Mouse (Mus musculus): Measurements from ENCODE around the gene Acy3. TPM values are rescaled to one million over a fixed set of nuclear protein-coding genes. Genes with fewer than 3 reads are reported as not detected.

Gene Acy3
- total and polyA plus RNA-seq, 2 experiments from 2014 or later: 21.5 to 74.8 TPM

- TF ChIP-seq CTCF (IDR thresholded peaks at IDR 0.05; ENCODE audit: low read depth) (peak; percentile 24), EP300 (IDR thresholded peaks at IDR 0.05; ENCODE audit: low read depth) (no peak)
- H3K9ac ChIP-seq (replicated peaks; ENCODE audit: low read depth, low read length): peak within 1 kb of the TSS; percentile 71
- H3K9me3 ChIP-seq (replicated peaks; ENCODE audit: control insufficient read depth, low read length): no peaks in the 10 kb centered on the region
- DNase-seq (ENCODE audit: low spot score) (peak; percentile 88), ATAC-seq (ENCODE audit: insufficient read depth, low read depth) (peak; percentile 90)
- under 1% methylated on average over 26 of the region's 26 CpGs for WGBS
- peaks cover 8% of the 10 kb centered on the region for H3K4me1 ChIP-seq (ENCODE audit: control insufficient read depth, insufficient read depth)
- peak within 1 kb of the TSS; percentile 63 for H3K4me3 ChIP-seq (ENCODE audit: low read depth, low read length)
- no peaks in the 10 kb centered on the region for H3K27me3 ChIP-seq (ENCODE audit: control insufficient read depth, insufficient read depth, low read length)
- H3K27ac ChIP-seq (ENCODE audit: low read depth): peak within 1 kb of the TSS; percentile 58
- H3K36me3 ChIP-seq (replicated peaks; ENCODE audit: control insufficient read depth, insufficient read depth, low read length): 0 out of 2 replicates have a peak, but pooled peaks cover 6% of the 10 kb centered on the region
- peak within 1 kb of the TSS; percentile 84 for H3K4me2 ChIP-seq (ENCODE audit: low read depth, low read length)
These were observed 51.4 kb downstream of the Acy3 start, which contains the start of gene Gstp1 for GRCm38 (mm10) chr19:4037788-4038232. Gstp1 (minus strand) TSS chr19:4037985.

Other genes starting within 250 kb of the Acy3 start
Only the 30 nearest of the 32 such genes appear.
- 25.6 and 27.9 TPM in 2 replicates for gene Kmt5b, start 219.1 kb upstream of the Acy3 start, total RNA-seq (2014; rRNA removed; ENCODE audit: low replicate concordance)
- gene Kmt5b, start 219.1 kb upstream of the Acy3 start, polyA plus RNA-seq (2015; fragmentation: Nextera tagmentation; extraction: Ambion mirVana): 15.5 and 16.2 TPM in 2 replicates
- 36.3 and 37.6 TPM in 2 replicates for gene Chka, start 134.8 kb upstream of the Acy3 start, total RNA-seq (2014; rRNA removed; ENCODE audit: low replicate concordance)
- 13.3 and 13.6 TPM in 2 replicates for gene Chka, start 134.8 kb upstream of the Acy3 start, polyA plus RNA-seq (2015; fragmentation: Nextera tagmentation; extraction: Ambion mirVana)
- 32.1 and 44.9 TPM in 2 replicates for gene Tcirg1, start 79.4 kb upstream of the Acy3 start, total RNA-seq (2014; rRNA removed; ENCODE audit: low replicate concordance)
- gene Tcirg1, start 79.4 kb upstream of the Acy3 start, polyA plus RNA-seq (2015; fragmentation: Nextera tagmentation; extraction: Ambion mirVana): 12.8 and 14.1 TPM in 2 replicates
- gene Ndufs8, start 73.8 kb upstream of the Acy3 start, total RNA-seq (2014; rRNA removed; ENCODE audit: low replicate concordance): 506 and 520 TPM in 2 replicates
- gene Ndufs8, start 73.8 kb upstream of the Acy3 start, polyA plus RNA-seq (2015; fragmentation: Nextera tagmentation; extraction: Ambion mirVana): 681 and 696 TPM in 2 replicates
- gene Aldh3b1, start 56.8 kb upstream of the Acy3 start, total RNA-seq (2014; rRNA removed; ENCODE audit: low replicate concordance): 1.9 and 2.1 TPM in 2 replicates
- 3.1 and 3.2 TPM in 2 replicates for gene Aldh3b1, start 56.8 kb upstream of the Acy3 start, polyA plus RNA-seq (2015; fragmentation: Nextera tagmentation; extraction: Ambion mirVana)
- gene Unc93b1, start 51.4 kb upstream of the Acy3 start, total RNA-seq (2014; rRNA removed; ENCODE audit: low replicate concordance): 11.9 and 29.6 TPM in 2 replicates
- 15.5 and 18.1 TPM in 2 replicates for gene Unc93b1, start 51.4 kb upstream of the Acy3 start, polyA plus RNA-seq (2015; fragmentation: Nextera tagmentation; extraction: Ambion mirVana)
- not detected in 2 replicates for gene Aldh3b3, start 27.9 kb upstream of the Acy3 start, total RNA-seq (2014; rRNA removed; ENCODE audit: low replicate concordance)
- 0.22 and 0.29 TPM in 2 replicates for gene Aldh3b3, start 27.9 kb upstream of the Acy3 start, polyA plus RNA-seq (2015; fragmentation: Nextera tagmentation; extraction: Ambion mirVana)
- gene Aldh3b2, start 14.2 kb upstream of the Acy3 start, total RNA-seq (2014; rRNA removed; ENCODE audit: low replicate concordance): 3.9 TPM in 1 of 2 replicates, not detected in the other
- 0.18 TPM in 2 replicates for gene Aldh3b2, start 14.2 kb upstream of the Acy3 start, polyA plus RNA-seq (2015; fragmentation: Nextera tagmentation; extraction: Ambion mirVana)
- gene Tbx10, start 6.2 kb downstream of the Acy3 start, total RNA-seq (2014; rRNA removed; ENCODE audit: low replicate concordance): not detected in 2 replicates
- not detected in 2 replicates for gene Tbx10, start 6.2 kb downstream of the Acy3 start, polyA plus RNA-seq (2015; fragmentation: Nextera tagmentation; extraction: Ambion mirVana)
- 110 and 175 TPM in 2 replicates for gene Nudt8, start 14.0 kb downstream of the Acy3 start, total RNA-seq (2014; rRNA removed; ENCODE audit: low replicate concordance)
- 131 and 138 TPM in 2 replicates for gene Nudt8, start 14.0 kb downstream of the Acy3 start, polyA plus RNA-seq (2015; fragmentation: Nextera tagmentation; extraction: Ambion mirVana)
- gene Gm49405, start 14.1 kb downstream of the Acy3 start, total RNA-seq (2014; rRNA removed; ENCODE audit: low replicate concordance): 4.0 and 7.0 TPM in 2 replicates
- 3.6 and 4.0 TPM in 2 replicates for gene Gm49405, start 14.1 kb downstream of the Acy3 start, polyA plus RNA-seq (2015; fragmentation: Nextera tagmentation; extraction: Ambion mirVana)
- 158 and 202 TPM in 2 replicates for gene Doc2g, start 16.7 kb downstream of the Acy3 start, total RNA-seq (2014; rRNA removed; ENCODE audit: low replicate concordance)
- 114 and 116 TPM in 2 replicates for gene Doc2g, start 16.7 kb downstream of the Acy3 start, polyA plus RNA-seq (2015; fragmentation: Nextera tagmentation; extraction: Ambion mirVana)
- gene Ndufv1, start 26.2 kb downstream of the Acy3 start, total RNA-seq (2014; rRNA removed; ENCODE audit: low replicate concordance): 910 and 941 TPM in 2 replicates
- gene Ndufv1, start 26.2 kb downstream of the Acy3 start, polyA plus RNA-seq (2015; fragmentation: Nextera tagmentation; extraction: Ambion mirVana): 1,083 and 1,090 TPM in 2 replicates
- 266 and 311 TPM in 2 replicates for gene Gstp1, start 51.4 kb downstream of the Acy3 start, total RNA-seq (2014; rRNA removed; ENCODE audit: low replicate concordance)
- 440 and 449 TPM in 2 replicates for gene Gstp1, start 51.4 kb downstream of the Acy3 start, polyA plus RNA-seq (2015; fragmentation: Nextera tagmentation; extraction: Ambion mirVana)
- gene Gstp2, start 59.5 kb downstream of the Acy3 start, total RNA-seq (2014; rRNA removed; ENCODE audit: low replicate concordance): 4.5 and 9.7 TPM in 2 replicates
- 17.0 and 22.7 TPM in 2 replicates for gene Gstp2, start 59.5 kb downstream of the Acy3 start, polyA plus RNA-seq (2015; fragmentation: Nextera tagmentation; extraction: Ambion mirVana)
- gene Gstp3, start 73.0 kb downstream of the Acy3 start, total RNA-seq (2014; rRNA removed; ENCODE audit: low replicate concordance): not detected in 2 replicates
- gene Gstp3, start 73.0 kb downstream of the Acy3 start, polyA plus RNA-seq (2015; fragmentation: Nextera tagmentation; extraction: Ambion mirVana): not detected in 2 replicates
- gene Cabp2, start 95.0 kb downstream of the Acy3 start, total RNA-seq (2014; rRNA removed; ENCODE audit: low replicate concordance): not detected in 2 replicates
- not detected in 2 replicates for gene Cabp2, start 95.0 kb downstream of the Acy3 start, polyA plus RNA-seq (2015; fragmentation: Nextera tagmentation; extraction: Ambion mirVana)
- gene Cdk2ap2, start 110.6 kb downstream of the Acy3 start, total RNA-seq (2014; rRNA removed; ENCODE audit: low replicate concordance): 63.2 and 67.3 TPM in 2 replicates
- 46.8 and 59.6 TPM in 2 replicates for gene Cdk2ap2, start 110.6 kb downstream of the Acy3 start, polyA plus RNA-seq (2015; fragmentation: Nextera tagmentation; extraction: Ambion mirVana)
- 26.2 and 47.3 TPM in 2 replicates for gene Pitpnm1, start 113.4 kb downstream of the Acy3 start, total RNA-seq (2014; rRNA removed; ENCODE audit: low replicate concordance)
- 17.9 and 21.9 TPM in 2 replicates for gene Pitpnm1, start 113.4 kb downstream of the Acy3 start, polyA plus RNA-seq (2015; fragmentation: Nextera tagmentation; extraction: Ambion mirVana)
- gene Aip, start 139.3 kb downstream of the Acy3 start, total RNA-seq (2014; rRNA removed; ENCODE audit: low replicate concordance): 21.4 and 23.8 TPM in 2 replicates
- gene Aip, start 139.3 kb downstream of the Acy3 start, polyA plus RNA-seq (2015; fragmentation: Nextera tagmentation; extraction: Ambion mirVana): 61.7 and 66.2 TPM in 2 replicates
- gene Gpr152, start 153.2 kb downstream of the Acy3 start, total RNA-seq (2014; rRNA removed; ENCODE audit: low replicate concordance): not detected in 2 replicates
- 0.03 TPM in 2 replicates for gene Gpr152, start 153.2 kb downstream of the Acy3 start, polyA plus RNA-seq (2015; fragmentation: Nextera tagmentation; extraction: Ambion mirVana)
- not detected in 2 replicates for gene Cabp4, start 157.5 kb downstream of the Acy3 start, total RNA-seq (2014; rRNA removed; ENCODE audit: low replicate concordance)
- gene Cabp4, start 157.5 kb downstream of the Acy3 start, polyA plus RNA-seq (2015; fragmentation: Nextera tagmentation; extraction: Ambion mirVana): 0.07 and 0.11 TPM in 2 replicates
- 120 and 144 TPM in 2 replicates for gene Coro1b, start 162.0 kb downstream of the Acy3 start, total RNA-seq (2014; rRNA removed; ENCODE audit: low replicate concordance)
- 97.2 and 102 TPM in 2 replicates for gene Coro1b, start 162.0 kb downstream of the Acy3 start, polyA plus RNA-seq (2015; fragmentation: Nextera tagmentation; extraction: Ambion mirVana)
- gene Ptprcap, start 167.0 kb downstream of the Acy3 start, total RNA-seq (2014; rRNA removed; ENCODE audit: low replicate concordance): 13.5 TPM in 1 of 2 replicates, not detected in the other
- 0.46 and 1.1 TPM in 2 replicates for gene Ptprcap, start 167.0 kb downstream of the Acy3 start, polyA plus RNA-seq (2015; fragmentation: Nextera tagmentation; extraction: Ambion mirVana)
- gene Rps6kb2, start 176.8 kb downstream of the Acy3 start, total RNA-seq (2014; rRNA removed; ENCODE audit: low replicate concordance): 34.2 and 62.0 TPM in 2 replicates
- 32.9 and 35.2 TPM in 2 replicates for gene Rps6kb2, start 176.8 kb downstream of the Acy3 start, polyA plus RNA-seq (2015; fragmentation: Nextera tagmentation; extraction: Ambion mirVana)
- gene Carns1, start 188.9 kb downstream of the Acy3 start, total RNA-seq (2014; rRNA removed; ENCODE audit: low replicate concordance): 40.3 and 119 TPM in 2 replicates
- gene Carns1, start 188.9 kb downstream of the Acy3 start, polyA plus RNA-seq (2015; fragmentation: Nextera tagmentation; extraction: Ambion mirVana): 20.6 and 23.8 TPM in 2 replicates
- 5.2 TPM in 1 of 2 replicates, not detected in the other for gene Tbc1d10c, start 204.7 kb downstream of the Acy3 start, total RNA-seq (2014; rRNA removed; ENCODE audit: low replicate concordance)
- gene Tbc1d10c, start 204.7 kb downstream of the Acy3 start, polyA plus RNA-seq (2015; fragmentation: Nextera tagmentation; extraction: Ambion mirVana): 2.7 and 4.4 TPM in 2 replicates
- 808 and 961 TPM in 2 replicates for gene Ppp1ca, start 205.5 kb downstream of the Acy3 start, total RNA-seq (2014; rRNA removed; ENCODE audit: low replicate concordance)
- gene Ppp1ca, start 205.5 kb downstream of the Acy3 start, polyA plus RNA-seq (2015; fragmentation: Nextera tagmentation; extraction: Ambion mirVana): 738 and 763 TPM in 2 replicates
- gene Rad9a, start 215.1 kb downstream of the Acy3 start, total RNA-seq (2014; rRNA removed; ENCODE audit: low replicate concordance): 9.5 and 12.3 TPM in 2 replicates
- gene Rad9a, start 215.1 kb downstream of the Acy3 start, polyA plus RNA-seq (2015; fragmentation: Nextera tagmentation; extraction: Ambion mirVana): 9.5 and 9.7 TPM in 2 replicates
- 3.4 and 14.7 TPM in 2 replicates for gene Clcf1, start 227.7 kb downstream of the Acy3 start, total RNA-seq (2014; rRNA removed; ENCODE audit: low replicate concordance)
- 0.67 and 0.91 TPM in 2 replicates for gene Clcf1, start 227.7 kb downstream of the Acy3 start, polyA plus RNA-seq (2015; fragmentation: Nextera tagmentation; extraction: Ambion mirVana)